Mouse (Mus musculus): Measurements from ENCODE around the gene Slc46a1. TPM values are rescaled to one million over a fixed set of nuclear protein-coding genes. Genes with fewer than 3 reads are reported as not detected.

Gene Slc46a1
- polyA plus RNA-seq, 1 experiment from 2014 or later = 11.7 TPM

DNA sequence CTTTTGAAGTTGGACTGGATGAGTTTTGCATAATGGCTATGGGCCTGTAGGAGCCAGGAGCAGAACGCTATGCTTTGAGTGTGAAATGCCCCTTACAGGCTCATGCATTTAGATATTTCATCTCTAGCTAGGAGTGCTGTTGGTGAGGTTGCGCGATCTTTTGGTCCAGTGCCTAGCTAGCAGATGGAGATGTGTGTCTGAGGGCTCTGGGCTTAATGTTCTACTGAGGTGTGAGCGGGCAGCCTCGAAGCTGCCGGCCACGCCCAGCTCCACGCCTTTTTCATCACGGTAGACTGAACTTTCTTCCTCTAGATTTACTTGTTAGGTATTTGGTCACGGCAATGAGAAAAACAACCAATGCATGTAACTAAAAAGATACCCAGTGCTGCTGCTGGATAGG, 34.3 kb upstream of the Slc46a1 start:
- Histone ChIP-seq H3K27me3 (no peaks in the 10 kb centered on the region), H3K4me2 (no peak overlapping the region), H3K9me3 (no peaks in the 10 kb centered on the region), H3K27ac (no peak overlapping the region), H3K36me3 (no peaks in the 10 kb centered on the region), H3K9ac (no peak overlapping the region), H3K4me3 (no peak overlapping the region), H3K4me1 (0 out of 2 replicates have a peak, but pooled peaks cover 7% of the 10 kb centered on the region)
- no peak for ATAC-seq (ENCODE audit: borderline replicate concordance, extremely low read depth, low FRiP score, low TSS enrichment)
- 83% methylated on average over 10 of the region's 10 CpGs for WGBS

DNA sequence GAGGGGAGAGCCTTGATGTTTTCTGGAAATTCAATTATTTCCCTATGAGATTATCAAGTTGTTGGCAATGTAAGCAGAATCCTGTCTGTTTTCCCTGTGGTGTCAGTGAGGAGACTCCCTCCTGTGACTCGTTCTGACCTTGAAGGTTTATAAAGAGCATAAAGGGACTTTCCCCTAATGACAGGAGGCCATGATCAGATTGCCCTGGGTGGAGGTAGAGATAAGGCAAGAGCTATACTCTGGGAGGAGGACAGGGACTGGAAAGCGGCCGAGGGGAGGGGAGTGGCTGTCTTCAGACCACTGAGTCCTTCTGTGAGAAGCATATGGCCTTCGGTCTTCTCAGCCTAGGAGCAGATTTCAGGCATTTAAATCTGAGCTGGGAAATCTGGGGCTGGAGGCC, 31.4 kb upstream of the Slc46a1 start:
- no peak for ATAC-seq (ENCODE audit: borderline replicate concordance, extremely low read depth, low FRiP score, low TSS enrichment)
- Histone ChIP-seq H3K4me1 (0 out of 2 replicates have a peak, but pooled peaks cover 7% of the 10 kb centered on the region), H3K4me2 (no peak overlapping the region), H3K27me3 (no peaks in the 10 kb centered on the region), H3K9me3 (no peaks in the 10 kb centered on the region), H3K4me3 (no peak overlapping the region), H3K36me3 (no peaks in the 10 kb centered on the region), H3K27ac (no peak overlapping the region), H3K9ac (no peak overlapping the region)
- WGBS = 47% methylated on average over 4 of the region's 4 CpGs

DNA sequence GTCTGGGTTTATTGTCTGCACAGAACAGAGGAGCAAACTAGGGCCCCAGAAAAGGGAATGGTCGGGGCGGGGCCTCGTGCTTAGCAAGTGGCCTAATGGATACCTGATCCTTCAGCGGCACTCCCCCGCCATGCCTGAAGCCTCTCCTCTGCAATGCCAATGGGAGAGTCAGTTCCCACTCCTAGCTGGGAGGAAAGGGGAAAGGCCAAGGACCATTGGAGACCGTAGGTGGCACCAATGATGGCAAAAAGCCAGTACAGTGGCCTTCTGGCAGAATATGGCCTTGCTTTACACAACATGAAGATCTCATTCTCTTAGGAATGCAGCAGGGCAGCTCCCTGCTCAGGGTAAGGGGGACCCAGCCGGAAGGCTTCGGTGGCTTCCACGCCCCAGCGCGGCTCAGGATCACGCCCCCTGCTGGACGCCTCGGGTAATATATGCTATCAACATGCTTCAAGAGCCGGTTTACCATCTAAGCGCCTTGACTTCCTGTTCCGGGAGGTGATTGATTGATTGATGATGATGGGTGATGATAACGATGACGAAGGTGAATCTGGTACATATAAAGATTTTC, 29.6 kb upstream of the Slc46a1 start:
- ATAC-seq (ENCODE audit: borderline replicate concordance, extremely low read depth, low FRiP score, low TSS enrichment) = 0 out of 2 replicates have a peak, but pooled peaks have one; percentile 31
- Histone ChIP-seq H3K9me3 (no peaks in the 10 kb centered on the region), H3K4me2 (peak overlapping the region; percentile 32), H3K9ac (no peak overlapping the region), H3K4me3 (no peak overlapping the region), H3K4me1 (0 out of 2 replicates have a peak, but pooled peaks cover 7% of the 10 kb centered on the region), H3K27ac (peak overlapping the region; percentile 2; the same call in 1 of the 2 replicates), H3K27me3 (no peaks in the 10 kb centered on the region), H3K36me3 (no peaks in the 10 kb centered on the region)
- WGBS = 4% methylated on average over 19 of the region's 19 CpGs

DNA sequence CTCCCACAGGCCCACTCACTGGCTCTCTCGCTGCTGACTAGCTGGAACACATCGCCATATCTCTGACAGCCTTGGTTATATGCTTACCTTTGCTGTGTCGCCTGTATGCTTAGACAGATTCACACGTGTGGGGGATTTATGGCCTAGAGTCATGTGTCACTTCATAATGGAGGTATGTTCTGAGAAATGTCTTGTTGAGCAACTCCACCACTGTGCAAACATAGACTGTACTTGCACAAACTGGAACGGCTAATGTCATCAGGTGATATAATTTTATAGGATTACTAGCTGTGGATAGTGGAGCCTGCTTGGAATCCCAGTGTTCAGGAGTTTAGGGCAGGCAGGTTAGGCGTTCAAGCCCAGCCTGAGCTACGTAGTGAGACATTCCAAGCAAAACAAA, 28.3 kb upstream of the Slc46a1 start:
- H3K9me3 ChIP-seq = no peaks in the 10 kb centered on the region
- H3K4me1 ChIP-seq = 0 out of 2 replicates have a peak, but pooled peaks cover 7% of the 10 kb centered on the region
- no peak overlapping the region for H3K4me3 ChIP-seq
- H3K27ac ChIP-seq = no peak overlapping the region
- H3K36me3 ChIP-seq = no peaks in the 10 kb centered on the region
- no peak for ATAC-seq (ENCODE audit: borderline replicate concordance, extremely low read depth, low FRiP score, low TSS enrichment)
- no peak overlapping the region for H3K4me2 ChIP-seq
- H3K27me3 ChIP-seq = no peaks in the 10 kb centered on the region
- 70% methylated on average over 7 of the region's 7 CpGs for WGBS
- no peak overlapping the region for H3K9ac ChIP-seq

DNA sequence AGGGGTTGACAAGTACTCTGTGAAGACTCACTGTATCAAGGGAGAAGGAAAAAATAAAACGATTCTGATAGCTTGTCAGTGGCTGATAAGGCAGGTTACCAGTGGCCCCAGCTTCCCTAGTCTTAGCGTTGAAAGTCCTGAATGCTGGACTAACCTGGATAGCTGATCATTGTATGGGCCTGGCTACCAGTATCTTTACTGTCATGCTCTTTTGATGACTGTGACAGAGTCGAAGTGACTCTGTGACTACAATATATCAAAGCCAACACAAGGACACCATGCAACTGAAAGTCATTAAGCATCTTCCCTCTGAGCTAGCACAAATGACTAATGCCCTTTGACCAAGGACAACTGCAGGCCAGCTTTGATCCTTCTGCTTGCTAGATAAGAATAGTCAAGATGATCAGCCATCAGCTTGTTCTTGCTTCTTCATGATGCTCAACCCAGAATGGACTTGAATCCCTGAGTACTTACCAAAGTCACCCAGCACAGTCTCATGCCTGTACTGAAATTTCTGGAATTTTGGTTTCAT, 27.0 kb upstream of the Slc46a1 start:
- WGBS = 59% methylated on average over 3 of the region's 3 CpGs
- H3K9ac ChIP-seq = no peak overlapping the region
- 0 out of 2 replicates have a peak, but pooled peaks cover 7% of the 10 kb centered on the region for H3K4me1 ChIP-seq
- H3K27ac ChIP-seq = no peak overlapping the region
- H3K9me3 ChIP-seq = no peaks in the 10 kb centered on the region
- no peaks in the 10 kb centered on the region for H3K36me3 ChIP-seq
- no peak overlapping the region for H3K4me3 ChIP-seq
- no peak overlapping the region for H3K4me2 ChIP-seq
- H3K27me3 ChIP-seq = no peaks in the 10 kb centered on the region
- ATAC-seq (ENCODE audit: borderline replicate concordance, extremely low read depth, low FRiP score, low TSS enrichment) = no peak

DNA sequence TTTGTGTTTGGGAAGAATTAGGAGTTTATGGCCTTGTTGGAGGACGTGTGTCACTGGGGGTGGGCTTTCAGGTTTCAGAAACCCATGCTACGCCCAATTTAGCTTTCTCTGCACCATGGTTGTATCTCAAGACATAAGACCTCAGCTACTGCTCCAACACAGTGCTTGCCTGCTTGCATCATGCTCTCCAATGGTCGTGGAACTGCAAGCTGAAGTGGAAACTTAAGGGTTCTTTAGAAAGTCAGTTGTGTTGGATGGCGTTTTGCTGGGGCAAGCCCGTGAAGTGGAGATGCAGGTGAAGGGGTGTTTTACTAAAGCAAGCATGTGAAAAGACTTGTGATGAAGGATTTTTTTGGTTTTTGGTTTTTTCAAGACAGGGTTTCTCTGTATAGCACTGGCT, 22.4 kb upstream of the Slc46a1 start:
- H3K9ac ChIP-seq = no peak overlapping the region
- WGBS = 68% methylated on average over 5 of the region's 5 CpGs
- no peaks in the 10 kb centered on the region for H3K27me3 ChIP-seq
- H3K4me1 ChIP-seq = no peaks in the 10 kb centered on the region
- no peak overlapping the region for H3K4me2 ChIP-seq
- H3K4me3 ChIP-seq = no peak overlapping the region
- no peaks in the 10 kb centered on the region for H3K36me3 ChIP-seq
- no peak for ATAC-seq (ENCODE audit: borderline replicate concordance, extremely low read depth, low FRiP score, low TSS enrichment)
- no peaks in the 10 kb centered on the region for H3K9me3 ChIP-seq
- H3K27ac ChIP-seq = no peak overlapping the region

DNA sequence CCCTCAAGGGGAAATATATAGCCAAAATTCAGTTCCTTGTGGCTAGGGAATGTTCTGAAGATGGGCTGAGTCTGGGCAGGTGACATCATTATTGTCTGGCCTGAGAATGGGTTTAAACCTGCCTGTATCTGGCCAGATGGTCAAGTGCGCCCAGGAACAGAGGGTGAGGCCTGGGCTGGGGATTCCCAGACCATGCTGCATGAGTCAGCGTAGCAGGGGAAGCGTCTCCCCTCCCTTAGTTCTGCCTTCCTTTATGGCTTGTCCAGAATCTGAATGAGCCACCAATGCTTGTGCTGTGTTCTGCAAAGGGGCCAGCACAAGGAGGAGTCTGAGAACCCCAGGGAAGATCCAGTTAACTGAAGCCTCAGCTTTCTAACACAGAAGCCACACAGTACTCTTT, 18.3 kb upstream of the Slc46a1 start:
- no peaks in the 10 kb centered on the region for H3K36me3 ChIP-seq
- no peaks in the 10 kb centered on the region for H3K4me1 ChIP-seq
- no peak overlapping the region for H3K27ac ChIP-seq
- H3K4me2 ChIP-seq = no peak overlapping the region
- WGBS = 65% methylated on average over 3 of the region's 3 CpGs
- H3K27me3 ChIP-seq = no peaks in the 10 kb centered on the region
- H3K9ac ChIP-seq = no peak overlapping the region
- H3K4me3 ChIP-seq = no peak overlapping the region
- no peak for ATAC-seq (ENCODE audit: borderline replicate concordance, extremely low read depth, low FRiP score, low TSS enrichment)
- no peaks in the 10 kb centered on the region for H3K9me3 ChIP-seq

DNA sequence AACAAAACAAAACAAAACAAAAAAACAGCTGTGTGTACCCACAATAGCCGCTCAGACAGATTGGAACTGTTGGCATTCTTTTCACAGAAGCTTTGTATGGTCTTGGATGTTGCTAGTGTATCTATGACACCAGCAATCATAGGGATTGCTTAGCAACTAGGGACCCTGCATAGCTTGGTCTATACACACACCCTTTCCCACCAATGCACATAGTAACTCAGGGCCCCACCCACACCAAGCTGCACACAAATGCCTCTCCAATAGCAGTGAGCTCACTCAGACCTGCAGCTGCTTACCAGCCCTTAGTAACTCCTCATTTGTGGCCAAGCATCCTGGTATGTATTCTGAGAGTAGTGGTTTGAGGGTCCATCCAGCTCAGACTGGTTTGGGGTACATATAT, 17.3 kb upstream of the Slc46a1 start:
- no peaks in the 10 kb centered on the region for H3K36me3 ChIP-seq
- H3K9me3 ChIP-seq = no peaks in the 10 kb centered on the region
- H3K27me3 ChIP-seq = no peaks in the 10 kb centered on the region
- H3K27ac ChIP-seq = no peak overlapping the region
- no peak overlapping the region for H3K4me2 ChIP-seq
- no peak overlapping the region for H3K9ac ChIP-seq
- no peaks in the 10 kb centered on the region for H3K4me1 ChIP-seq
- H3K4me3 ChIP-seq = no peak overlapping the region
- 86% methylated on average over 1 of the region's 1 CpGs for WGBS
- no peak for ATAC-seq (ENCODE audit: borderline replicate concordance, extremely low read depth, low FRiP score, low TSS enrichment)

DNA sequence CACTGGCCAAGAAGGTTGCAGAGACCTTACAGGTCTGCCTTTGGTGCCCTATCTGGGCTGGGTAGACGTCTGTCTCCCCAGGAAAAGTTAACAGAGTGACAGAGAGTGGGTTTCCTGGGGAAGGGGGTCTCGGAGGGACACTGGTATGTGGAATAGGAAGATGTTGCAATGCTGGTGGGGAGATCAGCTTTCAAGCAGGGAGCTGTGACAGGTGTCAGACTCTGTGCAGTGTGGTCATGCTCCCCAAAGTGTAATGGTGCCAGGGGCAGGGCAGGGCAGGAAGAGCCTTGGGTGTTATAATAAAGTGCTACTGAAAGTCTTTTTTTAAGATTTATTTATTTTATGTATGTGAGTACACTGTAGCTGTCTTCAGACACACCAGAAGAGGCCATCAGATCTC, 15.2 kb upstream of the Slc46a1 start:
- H3K4me3 ChIP-seq = no peak overlapping the region
- no peak overlapping the region for H3K4me2 ChIP-seq
- no peak overlapping the region for H3K9ac ChIP-seq
- WGBS = 34% methylated on average over 2 of the region's 2 CpGs
- H3K27me3 ChIP-seq = no peaks in the 10 kb centered on the region
- no peaks in the 10 kb centered on the region for H3K9me3 ChIP-seq
- H3K4me1 ChIP-seq = no peaks in the 10 kb centered on the region
- no peak overlapping the region for H3K27ac ChIP-seq
- no peak for ATAC-seq (ENCODE audit: borderline replicate concordance, extremely low read depth, low FRiP score, low TSS enrichment)
- no peaks in the 10 kb centered on the region for H3K36me3 ChIP-seq

DNA sequence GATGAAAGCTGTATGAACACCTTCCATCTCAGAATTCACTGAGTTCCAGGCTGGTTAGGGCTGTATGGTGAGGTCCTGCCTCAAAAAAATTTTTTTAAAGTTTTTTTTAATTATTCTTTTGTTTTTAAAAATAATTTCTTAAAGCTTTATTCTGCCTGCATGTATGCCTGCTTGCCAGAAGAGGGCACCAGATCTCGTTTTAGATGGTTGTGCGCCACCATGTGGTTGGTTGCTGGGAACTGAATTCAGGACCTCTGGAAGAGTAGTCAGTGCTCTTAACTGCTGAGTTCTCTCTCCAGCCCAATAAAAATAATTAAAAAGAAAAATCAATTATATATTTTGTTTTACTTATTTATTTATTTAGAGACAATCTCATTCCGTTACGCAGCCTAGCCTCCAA, 11.8 kb upstream of the Slc46a1 start:
- Histone ChIP-seq H3K9me3 (no peaks in the 10 kb centered on the region), H3K9ac (no peak overlapping the region), H3K27ac (no peak overlapping the region), H3K4me1 (no peaks in the 10 kb centered on the region), H3K4me3 (no peak overlapping the region), H3K36me3 (no peaks in the 10 kb centered on the region), H3K27me3 (peaks cover 5% of the 10 kb centered on the region; the same call in 1 of the 2 replicates), H3K4me2 (no peak overlapping the region)
- WGBS = 18% methylated on average over 4 of the region's 4 CpGs
- no peak for ATAC-seq (ENCODE audit: borderline replicate concordance, extremely low read depth, low FRiP score, low TSS enrichment)

DNA sequence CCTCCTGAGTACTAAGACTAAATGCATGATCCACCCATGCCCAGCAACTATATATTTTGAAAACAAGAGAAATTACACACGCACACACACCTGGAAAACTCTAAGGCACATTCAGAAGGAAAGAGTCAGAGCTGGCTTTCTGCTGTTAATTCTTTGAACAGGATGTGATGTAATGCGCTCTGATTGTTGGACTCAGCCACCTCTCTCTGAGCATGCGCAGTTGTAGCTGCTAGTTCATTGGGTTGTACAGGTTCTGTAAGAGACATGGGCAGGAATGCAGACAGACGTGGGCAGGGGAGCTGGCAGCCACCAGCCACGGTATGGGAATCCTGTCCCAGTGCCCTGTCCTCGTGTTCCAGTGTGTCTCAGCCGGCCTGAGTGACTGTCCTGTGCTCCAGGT, 11.2 kb upstream of the Slc46a1 start:
- Histone ChIP-seq H3K27ac (no peak overlapping the region), H3K9ac (no peak overlapping the region), H3K9me3 (no peaks in the 10 kb centered on the region), H3K36me3 (no peaks in the 10 kb centered on the region), H3K4me2 (no peak overlapping the region), H3K4me1 (no peaks in the 10 kb centered on the region), H3K27me3 (peaks cover 5% of the 10 kb centered on the region; the same call in 1 of the 2 replicates), H3K4me3 (no peak overlapping the region)
- 62% methylated on average over 7 of the region's 7 CpGs for WGBS
- no peak for ATAC-seq (ENCODE audit: borderline replicate concordance, extremely low read depth, low FRiP score, low TSS enrichment)

DNA sequence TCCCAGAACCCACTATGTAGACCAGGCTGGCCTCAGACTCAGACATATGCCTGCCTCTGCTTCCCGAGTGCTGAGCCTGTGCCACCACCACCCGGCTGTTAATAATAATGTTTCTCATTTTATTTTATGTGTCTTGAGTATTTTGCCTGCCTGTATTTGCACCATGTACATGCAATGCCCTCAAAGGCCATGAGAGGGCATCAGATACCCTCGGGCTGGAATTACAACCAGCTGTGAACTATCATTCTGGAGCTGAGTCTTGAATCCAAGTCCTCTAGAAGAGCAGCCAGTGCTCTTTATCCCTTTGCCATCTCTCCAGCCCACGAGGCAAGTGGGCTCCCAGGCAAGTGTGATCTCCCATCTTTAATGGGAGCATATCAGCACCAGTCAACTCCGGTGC, 10.2 kb upstream of the Slc46a1 start:
- Histone ChIP-seq H3K9me3 (no peaks in the 10 kb centered on the region), H3K36me3 (no peaks in the 10 kb centered on the region), H3K4me3 (no peak overlapping the region), H3K27me3 (peaks cover 5% of the 10 kb centered on the region; the same call in 1 of the 2 replicates), H3K4me2 (no peak overlapping the region), H3K27ac (no peak overlapping the region), H3K4me1 (no peaks in the 10 kb centered on the region), H3K9ac (no peak overlapping the region)
- no peak for ATAC-seq (ENCODE audit: borderline replicate concordance, extremely low read depth, low FRiP score, low TSS enrichment)
- 26% methylated on average over 5 of the region's 5 CpGs for WGBS
